Mouse (Mus musculus) heart, adult 18-20 months (tissue): ENCODE measurements around the gene Nkrf. TPM values are rescaled to one million over a fixed set of nuclear protein-coding genes. Genes with fewer than 3 reads are reported as not detected.

Source experiments
- DNase-seq, 2 experiments: peaks; one replicate each; pipeline ENCODE4 v3.0.0; 2021 to 2022; ENCODE audit warnings: mixed read lengths in 1 of 2
- total RNA-seq, 2 experiments: library from RNA; stranded (reverse); gene quantifications; 2 replicates each; pipeline ENCODE4 v1.2.3; 2021

The Nkrf gene
- total RNA-seq, 2 experiments from 2014 or later: 3.2 to 3.8 TPM

DNA sequence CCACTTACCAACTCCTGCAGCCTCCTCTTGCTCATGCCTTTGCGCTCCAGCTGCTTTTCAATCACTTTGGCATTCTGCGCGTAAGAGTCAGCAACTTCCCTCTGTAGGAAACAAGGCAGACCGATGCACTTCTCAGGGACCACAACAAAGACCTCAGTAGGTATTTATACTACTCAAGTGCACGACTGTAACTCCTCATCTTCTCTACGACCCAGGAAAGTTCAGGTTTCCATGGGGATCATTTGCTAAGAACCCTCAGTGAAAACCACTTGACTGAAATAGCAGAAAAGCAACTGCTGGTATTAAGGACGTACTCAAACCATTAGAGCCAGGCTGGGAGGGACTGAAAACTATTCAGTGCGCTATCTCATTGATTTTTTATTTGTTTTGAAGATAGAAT lies 50.1 kb downstream of the Nkrf start:
- no peak for DNase-seq

DNA sequence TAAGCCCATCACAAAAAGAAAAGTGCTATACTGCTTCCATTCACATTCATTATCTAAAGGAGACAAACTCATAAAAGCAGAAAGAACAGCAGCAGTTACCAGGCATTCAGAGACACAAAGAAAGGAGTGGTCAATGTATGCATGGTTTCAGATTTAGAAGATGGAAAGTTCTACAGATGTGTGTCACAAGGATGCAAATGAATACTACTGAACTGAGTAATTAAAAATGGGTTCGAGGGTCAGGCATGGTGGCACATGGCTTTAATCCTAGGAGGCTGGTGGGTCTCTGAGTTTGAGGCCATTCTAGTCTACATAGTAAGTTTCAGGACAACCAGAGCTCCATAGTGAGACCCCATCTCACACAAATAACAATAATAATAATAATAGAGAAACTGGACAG lies 55.5 kb downstream of the Nkrf start:
- no peak for DNase-seq

DNA sequence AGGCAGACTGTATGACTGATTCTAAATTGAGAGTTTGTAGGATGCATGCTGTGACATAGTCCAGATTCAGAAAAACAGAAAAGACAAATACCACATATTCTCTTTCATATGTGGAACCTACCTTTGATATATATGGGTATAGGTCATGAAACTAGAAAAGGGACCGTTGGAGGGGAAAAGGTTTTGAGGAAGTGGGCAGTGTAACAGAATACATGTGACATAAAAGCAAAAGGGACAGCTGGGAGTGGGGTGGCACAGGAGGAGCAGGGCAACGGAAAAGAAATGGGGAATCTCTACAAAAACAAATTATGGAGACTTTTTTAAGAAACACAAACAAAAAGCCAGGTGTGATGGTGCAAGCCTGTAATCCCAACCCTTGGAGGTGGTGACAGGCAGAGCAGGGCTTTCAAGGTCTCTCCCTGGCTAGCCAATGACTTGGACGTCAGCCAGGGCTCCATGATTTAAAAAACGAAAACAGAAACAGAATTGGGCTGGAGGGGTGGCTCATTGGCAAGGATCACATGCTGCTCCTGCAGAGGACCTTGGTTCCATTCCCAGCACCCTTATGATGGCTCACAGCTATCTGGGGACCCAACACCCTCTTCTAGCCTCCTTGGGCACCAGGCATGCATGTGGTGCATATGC lies 59.2 kb downstream of the Nkrf start:
- DNase-seq: no peak

DNA sequence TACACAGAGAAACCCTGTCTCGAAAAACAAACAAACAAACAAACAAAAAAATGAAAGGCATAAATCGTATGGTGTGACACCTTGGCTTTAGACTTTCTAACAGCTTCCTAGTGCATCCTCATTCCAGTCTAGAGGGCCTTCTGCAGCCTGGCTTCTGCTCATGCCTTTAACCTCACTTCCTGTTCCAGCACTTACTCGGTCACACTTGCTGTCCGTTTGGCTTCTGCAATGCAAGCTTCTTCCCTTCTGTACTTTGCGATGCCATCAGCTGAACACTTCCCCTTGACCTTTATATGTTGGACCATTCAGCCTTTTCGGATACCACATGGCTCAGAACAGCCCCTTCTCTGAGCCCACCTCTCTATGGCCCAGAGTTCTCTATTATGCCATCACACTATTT lies 61.0 kb downstream of the Nkrf start:
- DNase-seq: no peak

DNA sequence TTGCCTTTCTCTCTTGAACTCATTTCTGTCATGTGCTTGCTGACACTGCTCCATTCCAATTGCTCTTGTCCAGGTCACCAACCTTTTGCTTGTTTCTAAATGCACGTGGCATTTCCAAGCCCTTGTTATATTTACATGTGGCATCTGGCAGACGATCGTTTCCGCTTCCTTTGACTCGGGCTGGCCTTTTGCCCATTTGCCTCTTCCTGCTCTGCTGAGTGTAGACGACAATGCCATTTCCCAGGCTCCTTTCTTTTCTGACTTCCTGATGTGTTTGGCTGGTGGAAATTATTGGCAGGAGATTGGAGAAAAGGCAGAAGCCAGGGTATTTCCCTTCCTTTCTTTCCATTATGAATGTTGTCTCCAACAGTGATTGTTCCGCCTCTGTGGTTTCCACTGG lies 63.3 kb downstream of the Nkrf start:
- DNase-seq: peak; percentile 28 to 59

Other genes starting within 250 kb of the Nkrf start
- gene Slc25a43, start 159.2 kb downstream of the Nkrf start, total RNA-seq: under 1 TPM in 1 of 2 experiments, not detected in 1; 0.26 TPM
- gene Slc25a5, start 107.2 kb downstream of the Nkrf start, total RNA-seq: 100 to 1,000 TPM; 369 to 422 TPM
- gene Ube2a, start 29.0 kb downstream of the Nkrf start, total RNA-seq: 10 to 100 TPM; 69.8 to 71.6 TPM
- 10 to 100 TPM; 15.2 to 18.2 TPM for gene C330007P06Rik, start 28.8 kb downstream of the Nkrf start, total RNA-seq
- 1 to 10 TPM; 4.1 to 7.5 TPM for gene Sept6, start 88.9 kb upstream of the Nkrf start, total RNA-seq
- gene Sowahd, start 145.9 kb upstream of the Nkrf start, total RNA-seq: not detected
- 100 to 1,000 TPM; 299 to 335 TPM for gene Rpl39, start 182.5 kb upstream of the Nkrf start, total RNA-seq
- gene Upf3b, start 207.4 kb upstream of the Nkrf start, total RNA-seq: 1 to 10 TPM; 6.6 to 9.8 TPM
- gene Nkap, start 223.9 kb upstream of the Nkrf start, total RNA-seq: 10 to 100 TPM in 1 of 2 experiments, 1 to 10 TPM in 1; 9.8 to 11.6 TPM